Mouse (Mus musculus) myocyte (in vitro differentiated cells): ENCODE measurements around the gene Gm45140. TPM values are rescaled to one million over a fixed set of nuclear protein-coding genes. Genes with fewer than 3 reads are reported as not detected.

Source experiments
- H3K27me3 ChIP-seq: one replicate; pipeline ENCODE4 v1.6.1; 2011; ENCODE audit not compliant: control insufficient read depth, insufficient read depth, insufficient read length
- H3K36me3 ChIP-seq: one replicate; pipeline ENCODE4 v1.6.1; 2011; ENCODE audit not compliant: control insufficient read depth, insufficient read depth
- H3K4me2 ChIP-seq: one replicate; pipeline ENCODE4 v1.6.1; 2011; ENCODE audit warnings: low read depth, control low read depth
- H3K4me3 ChIP-seq: one replicate; pipeline ENCODE4 v1.5.1; 2011; ENCODE audit warnings: mild to moderate bottlenecking, control low read depth, moderate library complexity
- H3K79me2 ChIP-seq: one replicate; pipeline ENCODE4 v1.6.1; 2011; ENCODE audit not compliant: control insufficient read depth, insufficient read depth
- H3ac ChIP-seq: one replicate; pipeline ENCODE4 v1.6.1; 2011; ENCODE audit not compliant: control insufficient read depth, insufficient read length
- CEBPB ChIP-seq: IDR thresholded peaks from 2 replicates; pipeline ENCODE4 v1.6.1; 2011; ENCODE audit warnings: mild to moderate bottlenecking, moderate library complexity; ENCODE audit not compliant: poor library complexity, insufficient read depth, severe bottlenecking
- E2F4 ChIP-seq: IDR thresholded peaks from one replicate; pipeline ENCODE4 v1.6.1; 2011; ENCODE audit warnings: mild to moderate bottlenecking, control low read depth, moderate library complexity; ENCODE audit not compliant: insufficient read depth
- MAX ChIP-seq: IDR thresholded peaks from one replicate; pipeline ENCODE4 v1.6.1; 2011; ENCODE audit warnings: low read depth, mild to moderate bottlenecking, control low read depth
- MYOD1 ChIP-seq, 3 experiments: IDR thresholded peaks; one replicate each; pipeline ENCODE4 v1.6.1; 2011; ENCODE audit warnings: control low read depth in 2 of 3, low read depth in 2 of 3, mild to moderate bottlenecking in 2 of 3, moderate library complexity in 1 of 3; ENCODE audit not compliant: insufficient read length in 2 of 3, control insufficient read depth in 1 of 3
- MYOG ChIP-seq, 3 experiments: IDR thresholded peaks; one replicate each; pipeline ENCODE4 v1.6.1; 2011; ENCODE audit warnings: control low read depth in 2 of 3, low read depth in 2 of 3, mild to moderate bottlenecking in 2 of 3; ENCODE audit not compliant: insufficient read length in 2 of 3, control insufficient read depth in 1 of 3, insufficient read depth in 1 of 3
- POLR2A ChIP-seq: IDR thresholded peaks from one replicate; pipeline ENCODE4 v1.6.1; 2011; ENCODE audit warnings: low read depth, mild to moderate bottlenecking, control low read depth, moderate library complexity; ENCODE audit not compliant: insufficient read length
- POLR2AphosphoS2 ChIP-seq: IDR thresholded peaks from one replicate; pipeline ENCODE4 v1.6.1; 2011; ENCODE audit warnings: low read depth, control low read depth; ENCODE audit not compliant: insufficient read length
- REST ChIP-seq: IDR thresholded peaks from one replicate; pipeline ENCODE4 v1.6.1; 2011; ENCODE audit warnings: mild to moderate bottlenecking, control low read depth, moderate library complexity; ENCODE audit not compliant: insufficient read depth, insufficient read length
- SRF ChIP-seq: IDR thresholded peaks from one replicate; pipeline ENCODE4 v1.6.1; 2011; ENCODE audit warnings: low read depth; ENCODE audit not compliant: control insufficient read depth, insufficient read length
- TCF12 ChIP-seq: IDR thresholded peaks from one replicate; pipeline ENCODE4 v1.6.1; 2011; ENCODE audit warnings: mild to moderate bottlenecking, control low read depth; ENCODE audit not compliant: poor library complexity, insufficient read depth, severe bottlenecking
- TCF3 ChIP-seq: IDR thresholded peaks from one replicate; pipeline ENCODE4 v1.6.1; 2011; ENCODE audit warnings: low read depth, control low read depth; ENCODE audit not compliant: insufficient read length
- USF1 ChIP-seq: IDR thresholded peaks from one replicate; pipeline ENCODE4 v1.6.1; 2011; ENCODE audit warnings: low read depth, mild to moderate bottlenecking, control low read depth, moderate library complexity
- polyA plus RNA-seq: library from polyadenylated mRNA; unstranded; fragments of >200 nt; fragmentation: generic; extraction: Trizol; gene quantifications from one replicate; pipeline ENCODE4 v1.2.1, GENCODE M21; 2012; ENCODE audit warnings: missing spikeins

Gene Gm45140
- polyA plus RNA-seq, 1 experiment = 2.6 TPM

- Histone ChIP-seq H3ac (no peak overlapping the region), H3K79me2 (no peaks in the 10 kb centered on the region), H3K36me3 (no peaks in the 10 kb centered on the region), H3K4me3 (no peak overlapping the region), H3K27me3 (no peaks in the 10 kb centered on the region), H3K4me2 (no peak overlapping the region)
- no peak for TF ChIP-seq REST
Observed at GRCm38 (mm10) chr6:87804886-87805285, 30.7 kb downstream of the Gm45140 start.

- Histone ChIP-seq H3K27me3 (no peaks in the 10 kb centered on the region), H3K79me2 (no peaks in the 10 kb centered on the region), H3K4me2 (no peak overlapping the region), H3K36me3 (no peaks in the 10 kb centered on the region), H3ac (no peak overlapping the region), H3K4me3 (no peak overlapping the region)
- no peak for TF ChIP-seq E2F4
- no peak for TF ChIP-seq POLR2A
- TF ChIP-seq REST = no peak
- TF ChIP-seq MAX = no peak
- TF ChIP-seq POLR2AphosphoS2 = no peak
- no peak for TF ChIP-seq SRF
- no peak for TF ChIP-seq USF1
- no peak for TF ChIP-seq TCF12
- no peak for TF ChIP-seq MYOG (IDR thresholded peaks at IDR 0.05; ENCODE audit: control insufficient read depth in 1 of 3, insufficient read depth in 1 of 3, insufficient read length in 2 of 3, low read depth in 2 of 3)
- no peak for TF ChIP-seq MYOD1 (IDR thresholded peaks at IDR 0.05; ENCODE audit: control insufficient read depth in 1 of 3, insufficient read length in 2 of 3, low read depth in 2 of 3)
- no peak for TF ChIP-seq TCF3
- no peak for TF ChIP-seq CEBPB
Observed at GRCm38 (mm10) chr6:87804036-87804435, 31.6 kb downstream of the Gm45140 start.

- Histone ChIP-seq H3K27me3 (no peaks in the 10 kb centered on the region), H3K4me3 (no peak overlapping the region), H3K79me2 (no peaks in the 10 kb centered on the region), H3K36me3 (no peaks in the 10 kb centered on the region), H3ac (no peak overlapping the region), H3K4me2 (no peak overlapping the region)
- TF ChIP-seq MYOG (IDR thresholded peaks at IDR 0.05; ENCODE audit: control insufficient read depth in 1 of 3, insufficient read depth in 1 of 3, insufficient read length in 2 of 3, low read depth in 2 of 3) = no peak
- no peak for TF ChIP-seq MAX
- TF ChIP-seq POLR2A = no peak
- TF ChIP-seq TCF3 = no peak
- TF ChIP-seq MYOD1 (IDR thresholded peaks at IDR 0.05; ENCODE audit: control insufficient read depth in 1 of 3, insufficient read length in 2 of 3, low read depth in 2 of 3) = no peak
- no peak for TF ChIP-seq CEBPB
- no peak for TF ChIP-seq REST
- TF ChIP-seq TCF12 = no peak
- TF ChIP-seq E2F4 = no peak
- no peak for TF ChIP-seq USF1
Observed at GRCm38 (mm10) chr6:87802462-87802861, 33.1 kb downstream of the Gm45140 start.

GRCm38 (mm10) chr6:87799576-87799975 lies 36.0 kb downstream of the Gm45140 start:
- Histone ChIP-seq H3K79me2 (no peaks in the 10 kb centered on the region), H3K27me3 (no peaks in the 10 kb centered on the region), H3K4me3 (no peak overlapping the region), H3K4me2 (no peak overlapping the region), H3K36me3 (no peaks in the 10 kb centered on the region), H3ac (no peak overlapping the region)
- TF ChIP-seq CEBPB (no peak), USF1 (no peak), MYOD1 (IDR thresholded peaks at IDR 0.05; ENCODE audit: control insufficient read depth in 1 of 3, insufficient read length in 2 of 3, low read depth in 2 of 3) (no peak), POLR2A (no peak), POLR2AphosphoS2 (no peak), MAX (no peak), TCF12 (no peak), SRF (no peak), E2F4 (no peak), TCF3 (no peak), MYOG (IDR thresholded peaks at IDR 0.05; ENCODE audit: control insufficient read depth in 1 of 3, insufficient read depth in 1 of 3, insufficient read length in 2 of 3, low read depth in 2 of 3) (no peak), REST (no peak)

- no peaks in the 10 kb centered on the region for H3K27me3 ChIP-seq
- TF ChIP-seq E2F4 = no peak
- TF ChIP-seq MYOD1 (IDR thresholded peaks at IDR 0.05; ENCODE audit: control insufficient read depth in 1 of 3, insufficient read length in 2 of 3, low read depth in 2 of 3) = no peak
- TF ChIP-seq SRF = no peak
- no peak for TF ChIP-seq CEBPB
- no peak for TF ChIP-seq MAX
- no peak for TF ChIP-seq POLR2A
- TF ChIP-seq TCF3 = no peak
- no peak for TF ChIP-seq TCF12
- TF ChIP-seq USF1 = no peak
- TF ChIP-seq MYOG (IDR thresholded peaks at IDR 0.05; ENCODE audit: control insufficient read depth in 1 of 3, insufficient read depth in 1 of 3, insufficient read length in 2 of 3, low read depth in 2 of 3) = no peak
- no peak for TF ChIP-seq REST
- H3K4me3 ChIP-seq = no peak overlapping the region
Observed at GRCm38 (mm10) chr6:87797321-87797720, 38.3 kb downstream of the Gm45140 start.

More at GRCm38 (mm10) chr6:87797321-87797720, 38.3 kb downstream of the Gm45140 start:
- no peaks in the 10 kb centered on the region for H3K36me3 ChIP-seq
- H3K79me2 ChIP-seq = no peaks in the 10 kb centered on the region
- H3K4me2 ChIP-seq = no peak overlapping the region
- H3ac ChIP-seq = no peak overlapping the region
